Mouse (Mus musculus): ENCODE data around the gene Bcap31.

Bcap31 gene

DNA sequence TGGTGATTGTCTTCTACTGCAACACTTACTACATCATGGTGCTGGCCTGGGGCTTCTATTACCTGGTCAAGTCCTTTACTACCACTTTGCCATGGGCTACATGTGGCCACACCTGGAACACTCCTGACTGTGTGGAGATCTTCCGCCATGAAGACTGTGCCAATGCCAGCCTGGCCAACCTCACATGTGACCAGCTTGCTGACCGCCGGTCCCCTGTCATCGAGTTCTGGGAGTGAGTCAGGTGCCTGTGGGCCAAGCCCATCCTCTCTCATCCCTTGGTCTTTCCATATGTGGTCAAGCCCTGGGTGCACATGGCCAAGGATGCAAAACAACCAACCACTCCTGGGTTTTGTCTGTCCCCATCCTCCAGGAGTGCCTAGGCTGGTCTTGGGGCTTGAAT is 39.3 kb downstream of the Bcap31 start:
- DNase-seq (ENCODE audit: low spot score): no peak

DNA sequence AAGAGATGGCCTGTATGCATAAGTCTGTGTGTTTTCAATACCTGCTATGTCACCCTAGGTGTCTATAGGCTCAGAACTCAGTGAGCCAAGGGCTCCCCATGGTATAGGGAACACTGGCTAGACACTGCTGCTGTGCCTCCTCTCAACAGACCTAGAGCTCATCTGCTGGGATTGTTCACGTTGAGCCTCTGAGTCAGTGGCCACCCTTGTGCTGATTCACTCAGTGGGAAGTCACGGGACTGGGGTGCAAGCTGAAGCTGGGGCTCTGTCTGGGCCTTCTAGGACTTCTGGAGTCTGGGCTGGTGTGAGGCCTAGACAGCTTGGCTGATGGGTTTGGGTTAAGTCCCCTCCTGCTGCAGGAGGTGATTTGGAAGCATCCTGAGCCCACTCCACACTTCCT is 40.7 kb downstream of the Bcap31 start:
- no peak for DNase-seq (ENCODE audit: low spot score)

DNA sequence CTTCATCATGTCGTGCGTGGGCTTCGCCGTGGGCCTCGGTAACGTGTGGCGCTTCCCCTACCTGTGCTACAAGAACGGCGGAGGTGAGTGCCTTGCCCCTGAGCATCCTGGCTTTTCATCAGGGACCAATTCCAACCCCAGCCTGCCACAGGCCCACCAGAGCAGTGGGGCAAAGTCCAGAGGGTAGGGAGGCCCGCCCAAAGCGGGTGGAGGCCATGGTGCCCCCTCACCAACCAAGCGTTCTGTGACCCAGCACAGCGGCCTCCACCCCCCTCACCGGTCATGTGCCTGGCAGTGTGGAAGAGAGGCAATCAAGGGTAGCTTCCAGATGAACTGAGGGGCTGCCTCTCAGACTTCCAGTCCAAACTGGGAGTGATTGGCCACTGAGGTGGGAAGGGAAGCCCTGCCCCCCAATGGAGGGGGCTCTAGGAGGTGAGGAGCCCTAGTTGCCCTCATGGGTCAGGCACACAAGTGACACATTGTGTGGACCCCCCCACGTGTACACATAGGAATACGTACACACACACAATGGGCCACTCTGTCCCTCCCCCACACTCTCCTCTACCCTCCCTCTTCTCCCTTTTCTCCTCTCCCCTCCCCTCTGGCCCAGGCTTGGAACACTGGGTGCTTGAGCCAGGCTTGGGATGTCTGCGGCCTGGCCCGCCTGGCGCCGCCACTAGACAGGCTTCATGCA is 41.9 kb downstream of the Bcap31 start:
- DNase-seq (ENCODE audit: low spot score): peak; percentile 41

DNA sequence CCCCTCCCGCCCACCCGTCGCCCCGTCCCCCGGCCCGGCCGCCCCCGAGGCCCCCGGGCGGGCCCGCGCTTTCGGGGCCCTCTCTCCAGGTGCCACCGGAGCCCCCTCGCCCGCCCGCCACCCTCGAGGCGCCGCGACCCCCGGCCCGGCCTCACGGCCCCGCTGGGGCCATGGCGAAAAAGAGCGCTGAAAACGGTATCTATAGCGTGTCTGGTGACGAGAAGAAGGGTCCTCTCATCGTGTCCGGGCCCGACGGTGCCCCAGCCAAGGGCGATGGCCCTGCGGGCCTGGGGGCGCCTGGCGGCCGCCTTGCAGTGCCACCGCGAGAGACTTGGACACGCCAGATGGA is 42.4 kb downstream of the Bcap31 start:
- DNase-seq (ENCODE audit: low spot score): no peak

DNA sequence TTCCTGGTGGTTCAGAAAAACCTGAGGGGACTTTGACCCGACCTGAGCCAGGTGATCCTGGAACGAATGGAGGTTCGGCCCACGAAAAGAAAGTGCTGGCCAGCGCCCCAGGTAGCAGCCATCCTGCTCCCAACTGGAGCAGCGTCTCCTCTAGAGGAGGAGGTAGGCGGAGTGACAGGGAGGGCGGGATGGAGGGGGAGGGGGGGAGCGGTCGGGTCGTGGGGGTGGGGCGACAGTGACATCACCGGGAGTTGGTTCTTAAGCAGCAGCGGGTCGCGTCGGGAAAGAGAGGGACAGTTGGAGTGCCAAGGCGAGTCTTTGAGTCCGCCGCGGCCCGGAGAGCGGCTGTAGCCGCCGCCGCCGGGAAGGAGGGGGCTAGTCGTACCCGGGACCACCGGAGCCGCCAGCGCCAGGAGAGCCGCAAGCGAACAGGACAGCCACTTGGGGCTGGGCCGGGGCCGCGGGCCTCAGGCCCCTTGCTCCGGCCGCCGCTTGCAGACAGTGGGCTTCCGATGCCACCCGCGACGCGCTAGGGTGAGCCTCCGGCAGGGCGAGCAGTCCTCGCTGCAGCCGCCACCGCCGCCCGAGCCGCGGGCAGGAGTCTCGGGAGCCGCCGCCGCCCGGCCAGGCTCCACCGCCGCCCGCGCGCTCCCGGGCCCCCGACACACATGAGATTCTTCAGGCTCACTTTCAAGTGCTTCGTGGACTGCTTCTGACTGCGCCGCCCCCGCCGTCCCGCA is 42.9 kb downstream of the Bcap31 start, which contains the start of gene Slc6a8:
Slc6a8 (plus strand) TSS at position 272 of the 740 bp plus-strand sequence.
- DNase-seq (ENCODE audit: low spot score): peak; percentile 16

DNA sequence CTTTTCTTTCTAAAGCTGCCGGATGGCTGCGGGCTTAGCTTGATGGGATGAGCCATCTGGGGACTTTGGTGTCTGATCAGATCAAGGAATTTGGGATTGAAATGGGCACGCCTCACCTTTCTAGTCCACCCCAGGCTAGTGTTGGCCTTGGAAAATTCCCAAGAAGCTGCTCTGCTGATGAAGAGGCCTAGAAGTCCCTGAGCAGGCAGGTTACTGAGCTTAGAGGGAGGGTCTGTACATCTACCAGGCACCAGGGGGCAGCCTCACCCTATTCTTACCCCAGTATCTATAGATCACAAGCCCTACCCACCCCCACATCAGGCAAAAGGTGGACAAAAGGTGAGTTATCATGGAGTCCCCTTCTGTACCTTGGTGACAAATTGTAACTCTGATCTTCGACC is 43.9 kb downstream of the Bcap31 start:
- DNase-seq (ENCODE audit: low spot score): peak; percentile 35

DNA sequence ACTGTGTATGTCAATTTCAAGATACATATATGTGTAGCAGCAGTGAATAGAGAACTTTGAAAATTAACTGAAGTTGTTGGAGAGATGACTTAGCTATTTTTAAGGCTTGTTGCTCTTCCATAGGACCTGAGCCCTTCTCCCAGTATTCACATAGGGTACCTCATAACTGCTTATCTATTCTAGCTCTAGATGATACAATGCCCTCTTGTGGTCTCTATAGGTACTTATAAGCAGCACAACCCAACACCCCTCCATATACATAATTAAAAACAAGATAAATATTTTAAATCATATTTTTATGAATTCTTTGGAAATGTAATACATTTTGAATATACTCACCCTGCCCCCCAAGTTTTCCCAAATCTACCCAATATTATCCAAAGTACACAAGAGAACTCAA is 52.8 kb downstream of the Bcap31 start:
- no peak for DNase-seq (ENCODE audit: low spot score)

DNA sequence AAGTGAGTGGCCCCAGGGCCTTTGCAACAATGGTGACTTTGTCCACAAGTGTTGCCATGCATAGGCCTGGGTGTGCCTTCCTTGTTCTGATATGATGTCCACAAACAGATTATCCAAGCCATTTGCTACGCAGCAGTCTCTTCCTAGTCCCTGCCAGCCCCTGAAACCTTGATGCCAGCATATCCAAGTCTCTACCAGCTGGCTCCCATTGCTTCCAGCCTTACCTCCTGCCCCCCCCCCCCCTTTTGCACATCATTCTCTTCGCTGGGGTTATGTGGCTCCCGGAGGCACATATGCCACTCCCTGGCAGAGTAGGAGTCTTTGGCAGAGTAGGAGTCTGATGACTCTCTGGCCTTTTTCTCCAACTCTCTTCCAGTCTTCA is 55.7 kb downstream of the Bcap31 start:
- DNase-seq (ENCODE audit: low spot score): no peak

DNA sequence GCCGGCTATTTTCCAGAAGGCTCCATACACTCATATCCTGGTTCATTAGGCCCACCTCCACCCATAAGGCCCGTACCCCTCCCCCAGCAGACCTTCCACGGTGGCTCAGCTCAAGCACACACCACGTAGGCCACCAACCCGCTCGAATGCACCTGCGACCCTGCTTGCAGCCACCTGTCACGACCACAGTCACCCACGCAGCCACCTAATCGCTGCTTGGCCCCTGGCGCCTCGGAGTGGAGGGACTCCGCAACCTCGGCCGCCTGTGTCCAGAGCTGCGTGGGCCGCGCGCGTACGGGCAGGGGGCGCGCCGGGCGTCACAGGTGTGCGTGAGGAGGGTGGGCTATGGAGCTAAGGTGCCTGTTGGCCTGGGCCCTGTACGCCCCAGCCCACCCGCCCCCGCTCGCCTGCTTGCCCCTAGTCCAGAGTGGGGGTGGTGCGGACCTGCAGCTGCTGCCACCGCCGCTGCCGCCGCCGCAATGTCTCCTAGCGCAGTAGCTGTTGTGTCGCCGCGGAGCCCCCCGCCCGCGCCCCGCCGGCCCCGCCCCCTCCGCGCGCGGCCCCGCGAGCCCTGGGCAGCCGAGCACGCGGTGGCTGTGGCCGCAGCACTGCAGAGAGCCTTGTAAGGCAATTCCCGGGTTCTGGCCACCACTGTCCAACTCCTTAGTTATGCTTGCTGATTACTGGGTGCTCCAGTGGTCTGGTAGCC is 56.2 kb downstream of the Bcap31 start, which contains the start of gene Pnck:
Pnck (minus strand) TSS at position 543 of the 709 bp plus-strand sequence.
- DNase-seq (ENCODE audit: low spot score): no peak

DNA sequence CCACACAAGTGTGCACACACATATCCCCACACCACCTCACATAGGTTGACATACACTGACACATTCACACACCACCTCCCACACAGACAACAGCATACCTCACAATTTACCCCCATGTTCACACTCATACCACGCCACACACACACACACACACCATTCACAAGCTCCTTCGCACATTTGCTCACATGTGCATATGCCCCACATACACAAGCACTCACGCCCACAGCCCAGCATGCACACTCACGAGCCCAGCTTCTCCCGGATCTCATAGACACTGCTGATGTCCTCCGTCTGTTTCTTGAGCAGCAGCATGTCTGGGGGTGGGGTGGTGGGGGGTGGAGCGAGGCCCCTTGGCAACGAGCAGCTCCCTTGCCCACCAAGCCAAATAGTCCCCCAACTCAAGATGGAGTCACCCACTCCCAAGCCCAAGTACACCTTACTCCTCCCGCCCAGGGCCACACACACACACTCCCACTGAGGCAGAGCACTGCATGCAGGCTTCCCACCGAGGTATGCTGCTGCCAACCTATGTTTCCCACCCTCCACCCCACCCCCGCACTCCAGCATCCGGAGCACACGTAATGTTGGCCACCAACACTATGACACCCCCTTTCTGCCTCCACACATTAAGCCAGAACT is 56.9 kb downstream of the Bcap31 start:
- DNase-seq (ENCODE audit: low spot score): no peak

DNA sequence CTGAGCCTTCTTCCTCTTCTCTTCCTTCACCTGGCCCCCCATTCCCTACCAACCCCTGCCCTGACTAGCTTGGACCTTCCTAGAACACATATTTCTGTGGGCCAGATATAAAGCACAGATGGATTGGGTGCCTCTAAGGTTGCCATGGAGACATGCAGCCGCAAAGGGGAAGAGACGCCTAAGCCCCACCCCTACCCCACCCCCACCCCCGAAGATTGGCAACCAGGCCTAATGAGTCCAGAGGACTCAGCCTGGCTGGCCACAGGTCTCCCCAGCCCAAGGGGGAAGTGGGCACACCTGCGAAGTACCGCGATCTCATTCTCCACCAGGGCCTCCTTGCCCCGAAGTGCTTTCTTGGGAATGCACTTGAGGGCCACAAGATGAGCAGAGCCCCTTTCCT is 57.6 kb downstream of the Bcap31 start:
- DNase-seq (ENCODE audit: low spot score): no peak

DNA sequence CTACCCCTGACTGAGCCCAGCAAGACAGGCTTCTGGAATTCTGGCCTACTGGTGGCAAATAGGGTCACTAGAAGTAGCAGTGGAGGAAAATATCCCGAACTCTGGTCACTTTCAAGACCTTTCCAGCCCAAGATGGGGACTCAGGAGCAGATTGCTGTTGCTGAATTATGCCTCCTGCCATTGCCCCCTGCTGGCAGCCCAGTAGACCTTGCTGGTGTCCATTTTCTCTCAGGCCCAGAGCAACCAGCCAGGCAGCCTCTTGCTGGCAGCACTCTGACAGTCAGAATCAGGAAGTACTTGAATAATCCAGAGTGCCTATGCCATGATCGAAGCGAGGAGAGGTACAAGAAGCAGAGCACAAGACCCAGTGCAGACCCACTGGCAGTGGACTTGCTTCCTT is 60.4 kb downstream of the Bcap31 start:
- no peak for DNase-seq (ENCODE audit: low spot score)

DNA sequence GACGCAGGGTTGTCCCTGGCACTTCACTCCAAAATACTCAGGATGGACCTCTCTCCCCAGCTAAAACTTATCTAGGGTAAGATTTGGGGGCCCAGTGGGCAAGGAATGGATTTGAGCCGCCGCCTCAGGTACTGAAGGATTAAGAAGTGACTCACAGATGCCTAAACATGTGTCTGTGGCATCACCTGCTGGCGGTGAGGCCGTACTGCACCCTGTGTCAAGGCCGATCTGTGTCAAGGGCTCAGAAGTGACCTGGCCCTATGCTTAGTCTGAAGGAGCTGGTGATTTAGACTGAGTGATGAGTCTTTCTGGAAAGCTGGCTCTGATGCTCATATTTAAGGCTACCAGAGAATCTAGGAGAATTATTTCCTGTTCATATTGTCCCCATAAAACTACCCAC is 61.8 kb downstream of the Bcap31 start:
- peak; percentile 44 for DNase-seq (ENCODE audit: low spot score)

DNA sequence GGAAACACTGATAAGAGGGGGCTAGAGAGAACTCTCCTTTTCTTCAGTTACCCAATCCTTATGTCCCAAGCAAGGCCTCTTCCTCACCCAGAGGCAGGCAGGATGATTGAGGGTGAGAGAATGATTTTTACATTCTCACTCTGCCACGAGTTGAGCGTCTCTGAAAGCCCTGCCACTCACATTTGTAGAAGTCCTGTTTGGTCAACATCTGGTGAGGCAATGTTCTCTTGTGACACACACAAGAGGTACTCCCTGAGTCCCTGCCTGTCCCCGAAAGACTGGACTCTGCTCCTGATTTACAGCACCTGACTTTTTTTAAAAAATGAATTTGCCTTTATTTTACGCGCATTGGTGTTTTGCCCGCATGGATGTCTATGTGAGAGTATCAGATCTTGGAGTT is 62.6 kb downstream of the Bcap31 start:
- no peak for DNase-seq (ENCODE audit: low spot score)

DNA sequence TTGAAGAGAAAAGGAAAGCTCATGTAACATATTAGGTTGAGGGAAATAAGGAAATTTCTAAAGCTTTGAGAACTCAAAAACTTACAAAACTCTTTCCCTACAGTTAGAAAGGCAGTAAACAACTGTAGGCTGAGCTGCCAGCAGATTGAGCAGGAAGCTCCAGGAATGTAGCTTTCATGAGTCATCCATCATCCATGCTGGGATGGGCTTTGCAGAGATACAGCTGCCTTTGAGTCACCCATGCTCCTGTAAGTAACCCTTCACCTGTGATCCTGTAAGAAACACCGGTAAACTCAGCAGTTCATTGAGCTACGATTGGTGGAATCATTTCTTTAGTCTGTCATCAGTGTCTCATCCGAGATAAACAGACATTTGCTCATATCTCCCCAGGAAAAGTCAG is 65.1 kb downstream of the Bcap31 start:
- no peak for DNase-seq (ENCODE audit: low spot score)

DNA sequence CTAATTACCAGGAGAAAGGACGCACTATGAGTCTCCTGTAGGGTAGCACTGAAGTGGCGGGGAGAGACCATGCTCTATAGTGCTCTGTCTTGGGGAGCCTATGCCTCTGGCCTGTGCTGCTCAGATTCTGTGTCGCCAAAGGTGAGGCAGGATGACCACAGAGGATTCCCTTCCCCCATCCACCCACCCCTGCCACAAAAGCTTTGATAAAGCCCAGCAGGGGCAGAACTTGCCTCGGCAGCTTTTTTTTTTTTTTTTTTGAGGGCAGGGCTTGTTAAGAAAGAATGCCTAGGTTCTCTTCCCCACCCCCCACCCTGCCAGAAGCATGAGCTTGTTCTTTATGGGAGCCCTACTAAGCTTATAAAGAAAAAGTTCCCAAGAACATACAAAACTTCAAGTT is 70.9 kb downstream of the Bcap31 start:
- no peak for DNase-seq (ENCODE audit: low spot score)

DNA sequence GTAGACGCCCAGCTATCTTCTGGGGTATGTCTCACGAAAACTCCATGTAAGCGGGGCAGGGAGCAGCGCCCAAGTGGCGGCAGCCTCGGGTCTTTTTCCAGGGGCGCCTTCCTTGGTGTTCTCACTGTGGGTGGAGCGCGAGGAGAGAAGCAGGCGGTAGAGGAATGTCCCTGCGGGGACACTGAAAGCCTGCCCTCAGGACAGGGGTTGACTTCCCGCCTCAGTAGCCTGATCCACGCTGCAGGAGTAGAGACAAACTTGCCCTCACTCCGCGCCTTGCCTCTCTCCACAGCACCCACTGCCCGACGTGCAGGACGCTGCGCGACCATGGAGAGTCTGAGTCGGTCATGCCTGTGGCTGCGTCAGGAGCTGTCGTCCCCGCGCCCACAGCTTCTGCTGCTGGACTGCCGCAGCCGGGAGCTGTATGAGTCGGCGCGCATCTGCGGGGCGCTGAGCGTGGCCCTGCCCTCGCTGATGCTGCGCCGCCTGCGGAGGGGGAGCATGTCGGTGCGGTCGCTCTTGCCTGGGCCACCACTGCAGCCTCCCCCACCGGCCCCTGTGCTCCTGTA is 76.0 kb downstream of the Bcap31 start:
- DNase-seq (ENCODE audit: low spot score): no peak

DNA sequence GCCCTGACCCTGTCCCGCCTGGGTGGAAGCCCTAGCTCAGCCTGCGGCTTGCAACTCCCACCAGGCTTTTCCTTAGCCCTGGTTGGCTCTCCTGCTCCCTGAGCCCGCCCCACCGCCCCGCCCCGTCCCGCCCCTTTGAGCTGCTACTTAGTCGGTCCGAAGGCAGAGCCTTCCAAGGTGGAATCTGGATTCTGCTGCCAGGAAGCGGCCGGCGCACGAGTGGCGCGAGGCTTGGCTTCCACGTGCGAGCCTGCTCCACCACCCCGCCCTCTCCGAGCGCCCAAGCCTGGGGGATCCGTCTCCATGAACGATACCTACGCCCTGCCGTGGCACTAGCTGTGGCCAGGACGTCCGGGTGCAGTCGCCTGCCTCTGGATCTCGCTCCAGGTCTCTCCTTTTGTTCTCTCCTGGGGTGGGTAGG is 76.7 kb downstream of the Bcap31 start, which contains the start of gene Dusp9:
Dusp9 (plus strand) TSS at position 165 of the 421 bp plus-strand sequence.
- no peak for DNase-seq (ENCODE audit: low spot score)

DNA sequence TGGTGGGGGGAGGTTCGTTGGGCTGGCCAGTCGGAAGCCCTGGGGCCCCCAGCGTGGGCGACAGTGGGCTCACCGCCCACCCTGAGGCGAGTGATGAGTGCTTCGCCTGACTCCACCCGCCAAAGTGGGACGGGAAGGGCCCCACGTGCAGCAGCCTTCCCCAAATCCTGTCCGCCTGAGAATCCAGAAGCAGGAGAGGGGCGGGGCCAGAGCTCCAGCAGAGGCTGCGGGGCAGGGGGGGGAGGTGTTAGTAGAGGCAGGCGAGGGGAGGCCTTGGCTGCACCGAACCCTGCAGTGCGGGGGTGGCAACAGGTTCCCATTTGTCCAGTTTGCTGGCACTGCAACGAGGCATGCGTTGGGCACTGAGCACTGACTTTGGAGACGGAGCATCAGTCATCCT is 78.6 kb downstream of the Bcap31 start:
- no peak for DNase-seq (ENCODE audit: low spot score)
